Mouse (Mus musculus) ES-E14 (cell line): ENCODE data around the gene Timmdc1.

Experiments
- HCFC1 ChIP-seq: IDR thresholded peaks from 2 replicates; pipeline ENCODE4 v1.6.1; 2012; ENCODE audit warnings: low read length, inconsistent platforms, borderline replicate concordance; ENCODE audit not compliant: insufficient read depth
- MAFK ChIP-seq: IDR thresholded peaks from 2 replicates; pipeline ENCODE4 v1.6.1; 2014; ENCODE audit warnings: mild to moderate bottlenecking, low read depth, low read length, inconsistent platforms; ENCODE audit not compliant: insufficient read depth
- ZNF384 ChIP-seq: IDR thresholded peaks from 2 replicates; pipeline ENCODE4 v1.6.1; 2012; ENCODE audit warnings: low read depth, low read length, inconsistent platforms

DNA sequence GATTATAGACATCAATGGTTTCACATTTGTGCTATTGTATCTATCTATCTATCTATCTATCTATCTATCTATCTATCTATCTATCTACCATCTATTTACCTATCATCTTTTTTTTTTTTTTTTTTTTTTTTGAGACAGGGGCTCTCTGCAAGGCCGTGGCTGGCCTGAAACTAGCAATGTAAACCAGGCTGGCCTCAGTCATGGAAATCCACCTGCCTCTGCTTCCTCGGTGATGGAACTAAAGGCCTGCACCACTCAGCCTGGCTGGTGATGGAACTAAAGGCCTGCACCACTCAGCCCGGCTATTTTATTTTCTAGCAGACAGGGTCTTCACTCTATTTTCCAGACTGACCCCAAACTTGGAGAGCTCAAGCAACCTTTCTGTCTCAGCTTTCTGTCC, 44.2 kb downstream of the Timmdc1 start:
- TF ChIP-seq HCFC1 (no peak), ZNF384 (no peak), MAFK (no peak)
